Mouse (Mus musculus): ENCODE data around the gene Appl2. TPM values are rescaled to one million over a fixed set of nuclear protein-coding genes. Genes with fewer than 3 reads are reported as not detected.

The Appl2 gene
- total RNA-seq, 2 experiments from 2014 or later: 78.0 to 81.1 TPM

DNA sequence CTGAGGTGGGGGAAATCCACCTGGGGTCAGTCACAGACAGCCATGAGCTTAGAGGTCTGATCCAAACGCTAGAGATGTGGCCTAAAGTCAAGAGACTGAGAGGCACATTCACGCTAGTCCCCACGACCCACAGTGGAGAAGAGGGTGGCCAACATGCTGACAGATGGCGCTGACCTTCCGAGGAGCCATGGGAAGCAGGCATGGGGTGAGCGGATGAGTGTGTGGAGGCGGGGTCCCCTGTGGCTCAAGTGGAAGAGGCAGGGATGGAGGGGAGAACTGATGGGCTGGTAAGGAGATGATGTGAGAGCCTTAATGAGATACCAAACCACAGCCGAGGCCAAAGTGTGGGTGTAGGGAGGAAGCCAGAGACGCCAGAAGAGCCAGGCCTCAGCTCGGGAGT is 16.8 kb downstream of the Appl2 start:
- DNase-seq: no peak

DNA sequence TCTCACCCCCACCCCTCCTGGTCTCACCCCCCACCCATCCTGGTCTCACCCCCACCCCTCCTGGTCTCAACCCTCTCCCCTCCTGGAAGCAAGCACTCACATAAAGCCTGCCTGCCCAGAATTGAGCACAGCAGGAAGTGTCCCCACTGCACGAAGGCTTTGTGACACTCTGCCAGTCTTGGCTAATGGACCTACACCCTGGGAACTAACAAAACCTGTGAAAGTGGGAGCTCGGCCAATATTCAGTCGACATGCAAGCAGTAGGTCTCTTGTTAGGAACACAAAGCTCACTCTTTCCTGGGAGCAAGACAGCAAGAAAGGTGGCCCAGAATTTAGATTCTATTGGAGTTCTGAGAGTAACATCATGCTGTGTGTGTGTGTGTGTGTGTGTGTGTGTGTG is 17.6 kb downstream of the Appl2 start:
- no peak for DNase-seq

DNA sequence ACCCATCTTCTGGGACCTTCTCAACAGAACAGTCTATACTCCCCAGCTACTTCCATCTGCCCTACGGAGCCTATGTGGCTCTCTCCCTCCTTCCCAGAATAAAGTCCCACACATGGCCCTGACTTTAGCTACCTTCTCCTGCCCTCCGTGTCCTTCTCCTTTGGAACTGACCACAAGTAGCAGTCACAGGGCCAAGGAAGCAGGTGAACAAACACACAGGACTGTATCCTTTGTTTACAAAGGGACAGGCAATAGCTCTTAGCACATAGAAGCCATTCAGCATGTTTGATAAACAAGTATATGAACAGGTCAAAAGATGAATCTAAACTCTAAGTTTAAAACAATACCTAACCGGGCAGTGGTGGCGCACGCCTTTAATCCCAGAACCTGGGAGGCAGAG is 18.7 kb downstream of the Appl2 start:
- no peak for DNase-seq

- no peak for DNase-seq
Measured at GRCm38 (mm10) chr10:83629190-83629781, 19.3 kb downstream of the Appl2 start.

- DNase-seq: no peak
Measured at GRCm38 (mm10) chr10:83628241-83628640, 20.3 kb downstream of the Appl2 start.

- no peak for DNase-seq
Measured at GRCm38 (mm10) chr10:83627113-83627687, 21.3 kb downstream of the Appl2 start.

GRCm38 (mm10) chr10:83624841-83625240 is 23.7 kb downstream of the Appl2 start:
- no peak for DNase-seq

DNA sequence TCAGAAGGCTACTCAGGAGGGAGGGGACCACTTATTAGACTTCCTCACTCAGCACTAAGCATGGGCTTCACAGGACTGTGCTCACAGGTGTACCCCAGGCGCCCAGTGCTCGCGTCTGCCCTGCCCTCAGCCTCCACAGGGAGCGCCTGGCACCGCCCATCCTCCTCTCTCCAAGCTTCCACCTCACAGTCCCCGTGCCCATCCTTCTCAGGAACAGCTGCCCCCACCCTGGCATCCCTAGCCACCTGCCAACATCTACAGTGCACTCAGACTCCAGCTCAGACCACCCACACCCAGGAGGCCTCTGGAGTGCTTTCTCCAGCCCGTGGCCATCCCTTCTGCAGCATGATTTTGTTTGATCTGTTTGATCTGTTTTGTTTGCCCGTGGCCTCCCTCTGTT is 24.5 kb downstream of the Appl2 start:
- DNase-seq: no peak

GRCm38 (mm10) chr10:83620350-83621055 is 28.0 kb downstream of the Appl2 start:
- no peak for DNase-seq

- DNase-seq: no peak
Measured at GRCm38 (mm10) chr10:83618819-83619440, 29.6 kb downstream of the Appl2 start.

DNA sequence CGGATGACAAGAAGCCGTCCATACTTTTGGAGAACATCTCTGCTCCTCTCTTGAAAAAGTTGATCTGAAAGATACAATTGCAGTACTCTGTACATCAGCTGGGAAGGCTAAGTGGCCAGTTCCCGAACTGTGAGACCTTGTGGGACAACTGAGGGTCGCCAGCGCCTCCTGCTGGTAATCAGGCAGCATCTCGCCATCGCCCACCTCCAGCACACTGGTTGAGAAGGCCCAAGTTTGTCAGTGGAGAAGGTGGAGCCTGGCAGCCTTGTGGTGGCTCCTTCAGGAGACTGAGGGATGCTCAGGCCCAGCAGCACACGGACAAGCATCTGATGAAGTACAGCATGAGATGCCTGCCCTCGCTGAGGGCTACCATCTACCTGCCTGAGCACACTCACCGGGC is 31.2 kb downstream of the Appl2 start:
- DNase-seq: no peak

GRCm38 (mm10) chr10:83612648-83613215 is 35.8 kb downstream of the Appl2 start:
- DNase-seq: no peak

- DNase-seq: no peak
Measured at GRCm38 (mm10) chr10:83611863-83612262, 36.7 kb downstream of the Appl2 start.

- no peak for DNase-seq
Measured at GRCm38 (mm10) chr10:83610518-83610917, 38.0 kb downstream of the Appl2 start.

GRCm38 (mm10) chr10:83608596-83608995 is 39.9 kb downstream of the Appl2 start:
- no peak for DNase-seq

- no peak for DNase-seq
Measured at GRCm38 (mm10) chr10:83607111-83607510, 41.4 kb downstream of the Appl2 start.

DNA sequence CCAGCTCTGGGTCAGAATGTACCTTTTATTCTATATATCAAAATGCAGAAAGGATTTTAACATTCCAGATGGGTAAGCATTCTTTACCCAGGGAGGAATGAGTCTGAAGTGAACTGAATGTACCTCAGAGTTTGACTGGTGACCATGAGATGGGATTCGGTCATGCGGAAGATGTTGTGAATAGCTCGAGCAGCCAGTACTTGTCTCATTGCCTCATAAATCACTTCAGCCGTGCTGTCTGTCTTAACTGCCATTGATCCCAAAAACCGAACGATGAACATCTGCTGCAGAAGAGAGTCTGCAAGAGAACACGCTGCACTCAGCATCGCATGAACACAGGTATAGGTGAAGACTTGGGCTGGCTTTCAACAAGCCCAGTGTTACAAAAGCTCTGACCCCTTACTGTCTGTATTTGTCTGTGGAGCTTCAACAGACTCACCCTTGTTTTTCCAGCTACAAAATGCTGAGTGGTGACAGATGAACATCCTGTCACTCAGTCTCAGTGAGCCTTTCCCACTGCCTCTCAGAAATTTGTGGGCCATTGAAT is 42.8 kb downstream of the Appl2 start:
- no peak for DNase-seq

- no peak for DNase-seq
Measured at GRCm38 (mm10) chr10:83603956-83604564, 44.5 kb downstream of the Appl2 start.

GRCm38 (mm10) chr10:83600650-83601049 is 47.9 kb downstream of the Appl2 start:
- no peak for DNase-seq

DNA sequence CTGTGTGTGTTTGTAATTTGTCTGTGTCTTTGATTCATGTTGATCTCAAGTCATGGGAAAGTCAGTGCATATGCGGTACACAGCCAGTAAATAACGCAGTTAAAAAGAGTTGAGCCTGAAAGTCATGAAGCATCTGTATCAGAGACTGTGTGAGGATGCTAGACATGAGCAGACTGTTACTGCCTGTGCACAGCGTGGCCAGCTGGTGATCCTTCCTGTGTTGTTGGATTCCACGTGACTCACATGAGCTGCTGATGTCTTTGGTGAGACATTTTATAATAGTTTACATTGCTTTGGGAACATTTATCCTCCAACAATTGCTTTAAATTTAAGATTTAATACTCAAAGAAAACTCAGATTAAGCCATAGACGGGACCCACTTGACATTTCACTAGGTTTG is 54.0 kb downstream of the Appl2 start:
- peak in 1 of 2 experiments; percentile 40 for DNase-seq

DNA sequence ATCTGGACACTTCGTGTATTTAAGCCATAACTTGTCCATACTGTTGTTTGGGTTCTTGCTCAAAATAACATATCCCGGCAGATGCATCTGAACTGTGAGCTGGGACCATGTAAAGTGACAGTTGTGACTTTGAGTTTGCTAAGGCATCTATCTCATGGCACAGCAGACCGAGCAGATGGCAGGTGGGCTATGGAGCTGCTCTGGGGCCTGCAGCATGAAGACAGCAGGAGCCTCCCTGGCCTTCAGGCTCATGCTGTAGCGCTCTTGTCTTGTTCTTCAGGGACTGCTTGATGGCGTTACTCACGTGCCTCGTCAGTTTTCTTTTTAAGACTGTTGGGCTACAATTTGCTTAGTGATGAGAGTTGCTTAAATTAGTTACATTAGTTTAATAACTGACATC is 55.9 kb downstream of the Appl2 start:
- peak; percentile 30 to 32 for DNase-seq

- DNase-seq: no peak
Measured at GRCm38 (mm10) chr10:83590801-83591200, 57.7 kb downstream of the Appl2 start.
